Mouse (Mus musculus): ENCODE results near the gene Hist1h2bg. TPM values are rescaled to one million over a fixed set of nuclear protein-coding genes. Genes with fewer than 3 reads are reported as not detected.
A peak's percentile ranks its signal among the peaks of the same experiment; 100 is the strongest.
"Not testable (repeated sequence)": the region's sequence is repeated elsewhere in the genome, so short reads cannot be mapped to it uniquely, and the experiment has no call there.

Gene Hist1h2bg
- polyA plus RNA-seq, 1 experiment from 2014 or later: 4.1 TPM

- under 1% methylated on average over 54 of the region's 54 CpGs for WGBS
- no peak for TF ChIP-seq CTCF (IDR thresholded peaks at IDR 0.05; ENCODE audit: low read depth)
- ATAC-seq (replicated peaks; ENCODE audit: low FRiP score, low read depth) (peak; percentile 86), DNase-seq (ENCODE audit: low spot score) (peak; percentile 94)
- H3K4me2 ChIP-seq (ENCODE audit: low read length): peak overlapping the region; percentile 95
- H3K27ac ChIP-seq: peak overlapping the region; percentile 98
- H3K36me3 ChIP-seq (ENCODE audit: insufficient read depth, low read length): no peaks in the 10 kb centered on the region
- peak overlapping the region; percentile 88 for H3K9ac ChIP-seq (ENCODE audit: low read depth, low read length)
- H3K27me3 ChIP-seq (ENCODE audit: insufficient read depth, low read length): no peaks in the 10 kb centered on the region
- H3K4me1 ChIP-seq (replicated peaks; ENCODE audit: insufficient read depth, low read length): no peaks in the 10 kb centered on the region
- H3K4me3 ChIP-seq (replicated peaks; ENCODE audit: low read depth, low read length): peak overlapping the region; percentile 44
- H3K9me3 ChIP-seq (replicated peaks; ENCODE audit: low read length): no peaks in the 10 kb centered on the region
These were observed 16.0 kb upstream of the Hist1h2bg start for GRCm38 (mm10) chr13:23554925-23555838.

- no peak for TF ChIP-seq CTCF (IDR thresholded peaks at IDR 0.05; ENCODE audit: low read depth)
- Histone ChIP-seq H3K4me2 (ENCODE audit: low read length) (peak overlapping the region; percentile 95), H3K4me1 (replicated peaks; ENCODE audit: insufficient read depth, low read length) (no peaks in the 10 kb centered on the region), H3K27me3 (ENCODE audit: insufficient read depth, low read length) (no peaks in the 10 kb centered on the region), H3K9me3 (replicated peaks; ENCODE audit: low read length) (no peaks in the 10 kb centered on the region), H3K9ac (ENCODE audit: low read depth, low read length) (peak overlapping the region; percentile 88), H3K4me3 (replicated peaks; ENCODE audit: low read depth, low read length) (peak overlapping the region; percentile 44), H3K36me3 (ENCODE audit: insufficient read depth, low read length) (no peaks in the 10 kb centered on the region), H3K27ac (peak overlapping the region; percentile 98)
- WGBS: under 1% methylated on average over 18 of the region's 18 CpGs
- DNase-seq (ENCODE audit: low spot score): peak; percentile 99
- ATAC-seq (replicated peaks; ENCODE audit: low FRiP score, low read depth): peak; percentile 71
These were observed 15.3 kb upstream of the Hist1h2bg start for GRCm38 (mm10) chr13:23555839-23556416.

GRCm38 (mm10) chr13:23556906-23557305 lies 14.3 kb upstream of the Hist1h2bg start:
- Histone ChIP-seq H3K36me3 (ENCODE audit: insufficient read depth, low read length) (no peaks in the 10 kb centered on the region), H3K4me2 (ENCODE audit: low read length) (peak overlapping the region; percentile 95), H3K27ac (no peak overlapping the region), H3K4me3 (replicated peaks; ENCODE audit: low read depth, low read length) (no peak overlapping the region), H3K9me3 (replicated peaks; ENCODE audit: low read length) (no peaks in the 10 kb centered on the region), H3K27me3 (ENCODE audit: insufficient read depth, low read length) (no peaks in the 10 kb centered on the region), H3K4me1 (replicated peaks; ENCODE audit: insufficient read depth, low read length) (no peaks in the 10 kb centered on the region), H3K9ac (ENCODE audit: low read depth, low read length) (no peak overlapping the region)
- WGBS: 62% methylated on average over 3 of the region's 3 CpGs
- DNase-seq (ENCODE audit: low spot score) (no peak), ATAC-seq (replicated peaks; ENCODE audit: low FRiP score, low read depth) (no peak)
- TF ChIP-seq CTCF (IDR thresholded peaks at IDR 0.05; ENCODE audit: low read depth): no peak

- WGBS: 9% methylated on average over 2 of the region's 2 CpGs
- ATAC-seq (replicated peaks; ENCODE audit: low FRiP score, low read depth); H3K9me3 ChIP-seq (replicated peaks; ENCODE audit: low read length); DNase-seq (ENCODE audit: low spot score); H3K27ac ChIP-seq; H3K4me1 ChIP-seq (replicated peaks; ENCODE audit: insufficient read depth, low read length); H3K36me3 ChIP-seq (ENCODE audit: insufficient read depth, low read length); H3K27me3 ChIP-seq (ENCODE audit: insufficient read depth, low read length); H3K4me3 ChIP-seq (replicated peaks; ENCODE audit: low read depth, low read length); H3K9ac ChIP-seq (ENCODE audit: low read depth, low read length): not testable (repeated sequence)
- H3K4me2 ChIP-seq (ENCODE audit: low read length): 0 out of 2 replicates have a peak overlapping the region, but pooled peaks have one; percentile 13
These were observed 10.5 kb upstream of the Hist1h2bg start for GRCm38 (mm10) chr13:23560699-23561098.

- WGBS: 0% methylated on average over 2 of the region's 5 CpGs
- not testable (repeated sequence) for H3K27me3 ChIP-seq (ENCODE audit: insufficient read depth, low read length); H3K4me1 ChIP-seq (replicated peaks; ENCODE audit: insufficient read depth, low read length); H3K36me3 ChIP-seq (ENCODE audit: insufficient read depth, low read length); DNase-seq (ENCODE audit: low spot score); ATAC-seq (replicated peaks; ENCODE audit: low FRiP score, low read depth); H3K9me3 ChIP-seq (replicated peaks; ENCODE audit: low read length)
- H3K9ac ChIP-seq (ENCODE audit: low read depth, low read length): peak overlapping the region; percentile 61; the same call in 1 of the 2 replicates
- peak overlapping the region; percentile 96 for H3K27ac ChIP-seq
- peak overlapping the region; percentile 25 for H3K4me3 ChIP-seq (replicated peaks; ENCODE audit: low read depth, low read length)
- peak overlapping the region; percentile 76 for H3K4me2 ChIP-seq (ENCODE audit: low read length)
These were observed 9.7 kb upstream of the Hist1h2bg start for GRCm38 (mm10) chr13:23561531-23561882.

GRCm38 (mm10) chr13:23561883-23562659 lies 9.1 kb upstream of the Hist1h2bg start, which contains the start of gene Hist1h3e:
Hist1h3e (minus strand) TSS chr13:23562369.
- not testable (repeated sequence) for H3K27me3 ChIP-seq (ENCODE audit: insufficient read depth, low read length); H3K4me1 ChIP-seq (replicated peaks; ENCODE audit: insufficient read depth, low read length); H3K36me3 ChIP-seq (ENCODE audit: insufficient read depth, low read length); H3K9me3 ChIP-seq (replicated peaks; ENCODE audit: low read length)
- WGBS: under 1% methylated on average over 42 of the region's 67 CpGs
- H3K4me3 ChIP-seq (replicated peaks; ENCODE audit: low read depth, low read length): peak within 1 kb of the TSS; percentile 25
- peak within 1 kb of the TSS; percentile 76 for H3K4me2 ChIP-seq (ENCODE audit: low read length)
- DNase-seq (ENCODE audit: low spot score) (peak; percentile 99), ATAC-seq (replicated peaks; ENCODE audit: low FRiP score, low read depth) (peak; percentile 91)
- H3K27ac ChIP-seq: peak within 1 kb of the TSS; percentile 96
- H3K9ac ChIP-seq (ENCODE audit: low read depth, low read length): peak within 1 kb of the TSS; percentile 61

Data from kidney, postnatal 0 days (tissue).